Mouse (Mus musculus) kidney, embryonic 16.5 days (tissue): ENCODE measurements around the gene Far1. TPM values are rescaled to one million over a fixed set of nuclear protein-coding genes. Genes with fewer than 3 reads are reported as not detected.

Source experiments
- ATAC-seq: fragments of 200-750 bp; cut with Nextera tagmentation; 2 replicates; pipeline ENCODE4 v1.8.0; 2017; ENCODE audit warnings: moderate TSS enrichment; ENCODE audit not compliant: low FRiP score, low TSS enrichment
- H3K27ac ChIP-seq: fragments of 300-500 bp; sonication (generic); 2 replicates; pipeline ENCODE4 v1.5.1; 2014; ENCODE audit warnings: low read length
- H3K27me3 ChIP-seq: fragments of 300-500 bp; sonication (generic); 2 replicates; pipeline ENCODE4 v1.6.1; 2014; ENCODE audit warnings: low read length, control low read depth, mixed read lengths; ENCODE audit not compliant: insufficient read depth
- H3K36me3 ChIP-seq: fragments of 300-500 bp; sonication (generic); 2 replicates; pipeline ENCODE4 v1.6.1; 2014; ENCODE audit warnings: low read length, control low read depth, mixed read lengths; ENCODE audit not compliant: insufficient read depth
- H3K4me1 ChIP-seq: fragments of 300-500 bp; sonication (generic); 2 replicates; pipeline ENCODE4 v1.6.1; 2014; ENCODE audit warnings: low read length, control low read depth, mixed read lengths; ENCODE audit not compliant: insufficient read depth
- H3K4me2 ChIP-seq: fragments of 300-500 bp; sonication (generic); replicated peaks from 2 replicates; pipeline ENCODE4 v1.6.1; 2014; ENCODE audit warnings: low read depth, low read length
- H3K4me3 ChIP-seq: fragments of 300-500 bp; sonication (generic); 2 replicates; pipeline ENCODE4 v1.5.1; 2014; ENCODE audit warnings: mild to moderate bottlenecking, low read length
- H3K9ac ChIP-seq: fragments of 300-500 bp; sonication (generic); replicated peaks from 2 replicates; pipeline ENCODE4 v1.6.1; 2014; ENCODE audit warnings: low read length
- H3K9me3 ChIP-seq: fragments of 300-500 bp; sonication (generic); 2 replicates; pipeline ENCODE4 v1.6.1; 2016; ENCODE audit warnings: low read length, control low read depth
- WGBS: fragments of 180-500 bp; shearing (Covaris S2); extraction: QIAGEN DNeasy Blood & Tissue Kit; methylation state at CpG from one replicate; pipeline ENCODE4 v1.1.7; 2014; 5-methylcytosine and 5-hydroxymethylcytosine counted together
- polyA plus RNA-seq: library from polyadenylated mRNA; unstranded; fragments of >200 nt; fragmentation: Nextera tagmentation; extraction: Ambion mirVana; gene quantifications from 2 replicates; pipeline ENCODE4 v1.2.1, GENCODE M21; 2015

Gene Far1
- polyA plus RNA-seq, 1 experiment from 2014 or later: 100.0 TPM

GRCm38 (mm10) chr7:113552508-113552907 lies 38.9 kb downstream of the Far1 start:
- 85% methylated on average over 2 of the region's 2 CpGs for WGBS
- H3K4me2 ChIP-seq: no peak overlapping the region
- no peak overlapping the region for H3K27ac ChIP-seq
- no peaks in the 10 kb centered on the region for H3K9me3 ChIP-seq
- no peaks in the 10 kb centered on the region for H3K4me1 ChIP-seq
- H3K27me3 ChIP-seq: no peaks in the 10 kb centered on the region
- H3K9ac ChIP-seq: no peak overlapping the region
- H3K36me3 ChIP-seq: peaks cover 15% of the 10 kb centered on the region; the same call in 1 of the 2 replicates
- ATAC-seq: no peak
- H3K4me3 ChIP-seq: no peak overlapping the region

- peaks cover 7% of the 10 kb centered on the region; the same call in 1 of the 2 replicates for H3K36me3 ChIP-seq
- 58% methylated on average over 1 of the region's 1 CpGs for WGBS
These were observed 42.5 kb downstream of the Far1 start for GRCm38 (mm10) chr7:113556138-113556537.

GRCm38 (mm10) chr7:113566892-113567291 lies 53.3 kb downstream of the Far1 start:
- Histone ChIP-seq H3K4me3 (no peak overlapping the region), H3K27ac (no peak overlapping the region), H3K4me1 (no peaks in the 10 kb centered on the region), H3K9me3 (no peaks in the 10 kb centered on the region), H3K9ac (no peak overlapping the region), H3K36me3 (peaks cover 3% of the 10 kb centered on the region; the same call in 1 of the 2 replicates), H3K4me2 (no peak overlapping the region), H3K27me3 (no peaks in the 10 kb centered on the region)
- ATAC-seq: no peak
- 77% methylated on average over 1 of the region's 1 CpGs for WGBS

More at GRCm38 (mm10) chr7:113556138-113556537, 42.5 kb downstream of the Far1 start:
- no peak for ATAC-seq
- Histone ChIP-seq H3K27ac (no peak overlapping the region), H3K4me3 (no peak overlapping the region), H3K27me3 (no peaks in the 10 kb centered on the region), H3K9me3 (no peaks in the 10 kb centered on the region), H3K9ac (no peak overlapping the region), H3K4me2 (no peak overlapping the region), H3K4me1 (no peaks in the 10 kb centered on the region)

- ATAC-seq: no peak
- H3K9me3 ChIP-seq: no peaks in the 10 kb centered on the region
- H3K36me3 ChIP-seq: 0 out of 2 replicates have a peak, but pooled peaks cover 3% of the 10 kb centered on the region
- WGBS: 65% methylated on average over 6 of the region's 6 CpGs
- no peak overlapping the region for H3K27ac ChIP-seq
- no peaks in the 10 kb centered on the region for H3K4me1 ChIP-seq
- H3K4me2 ChIP-seq: no peak overlapping the region
- H3K9ac ChIP-seq: no peak overlapping the region
- H3K4me3 ChIP-seq: no peak overlapping the region
- no peaks in the 10 kb centered on the region for H3K27me3 ChIP-seq
These were observed 57.5 kb downstream of the Far1 start for GRCm38 (mm10) chr7:113571121-113571520.

- H3K36me3 ChIP-seq: no peaks in the 10 kb centered on the region
- 61% methylated on average over 2 of the region's 2 CpGs for WGBS
- H3K27me3 ChIP-seq: no peaks in the 10 kb centered on the region
- no peak overlapping the region for H3K9ac ChIP-seq
- no peak for ATAC-seq
- H3K27ac ChIP-seq: no peak overlapping the region
- H3K4me1 ChIP-seq: no peaks in the 10 kb centered on the region
- no peak overlapping the region for H3K4me3 ChIP-seq
- no peak overlapping the region for H3K4me2 ChIP-seq
- no peaks in the 10 kb centered on the region for H3K9me3 ChIP-seq
These were observed 59.1 kb downstream of the Far1 start for GRCm38 (mm10) chr7:113572741-113573140.

GRCm38 (mm10) chr7:113582111-113582510 lies 68.5 kb downstream of the Far1 start:
- Histone ChIP-seq H3K9ac (no peak overlapping the region), H3K27me3 (no peaks in the 10 kb centered on the region), H3K4me2 (no peak overlapping the region), H3K4me3 (no peak overlapping the region), H3K4me1 (no peaks in the 10 kb centered on the region), H3K9me3 (no peaks in the 10 kb centered on the region), H3K36me3 (no peaks in the 10 kb centered on the region), H3K27ac (no peak overlapping the region)
- WGBS: 84% methylated on average over 2 of the region's 2 CpGs
- ATAC-seq: no peak

- no peak for ATAC-seq
- Histone ChIP-seq H3K27me3 (no peaks in the 10 kb centered on the region), H3K9ac (no peak overlapping the region), H3K4me2 (no peak overlapping the region), H3K27ac (0 out of 2 replicates have a peak overlapping the region, but pooled peaks have one; percentile 23), H3K36me3 (no peaks in the 10 kb centered on the region), H3K4me1 (peaks cover 28% of the 10 kb centered on the region), H3K9me3 (no peaks in the 10 kb centered on the region), H3K4me3 (no peak overlapping the region)
- 92% methylated on average over 2 of the region's 2 CpGs for WGBS
These were observed 75.6 kb downstream of the Far1 start for GRCm38 (mm10) chr7:113589211-113589610.

GRCm38 (mm10) chr7:113590330-113590729 lies 76.7 kb downstream of the Far1 start:
- Histone ChIP-seq H3K4me2 (peak overlapping the region; percentile 13; the same call in 1 of the 2 replicates), H3K9me3 (no peaks in the 10 kb centered on the region), H3K36me3 (no peaks in the 10 kb centered on the region), H3K27ac (peak overlapping the region; percentile 91), H3K9ac (no peak overlapping the region), H3K27me3 (no peaks in the 10 kb centered on the region), H3K4me3 (no peak overlapping the region), H3K4me1 (peaks cover 28% of the 10 kb centered on the region)
- ATAC-seq: peak; percentile 43; the same call in 1 of the 2 replicates
- 31% methylated on average over 1 of the region's 1 CpGs for WGBS

GRCm38 (mm10) chr7:113591084-113591483 lies 77.5 kb downstream of the Far1 start:
- H3K9ac ChIP-seq: no peak overlapping the region
- H3K9me3 ChIP-seq: no peaks in the 10 kb centered on the region
- no peak overlapping the region for H3K4me3 ChIP-seq
- ATAC-seq: peak; percentile 86
- H3K4me1 ChIP-seq: peaks cover 28% of the 10 kb centered on the region
- H3K27me3 ChIP-seq: no peaks in the 10 kb centered on the region
- peak overlapping the region; percentile 13 for H3K4me2 ChIP-seq
- 40% methylated on average over 1 of the region's 1 CpGs for WGBS
- H3K27ac ChIP-seq: peak overlapping the region; percentile 91
- no peaks in the 10 kb centered on the region for H3K36me3 ChIP-seq

GRCm38 (mm10) chr7:113591557-113592354 lies 78.1 kb downstream of the Far1 start:
- WGBS: 67% methylated on average over 9 of the region's 9 CpGs
- H3K27ac ChIP-seq: peak overlapping the region; percentile 89
- H3K9ac ChIP-seq: no peak overlapping the region
- H3K4me1 ChIP-seq: peaks cover 28% of the 10 kb centered on the region
- H3K36me3 ChIP-seq: no peaks in the 10 kb centered on the region
- no peak overlapping the region; the same call in 1 of the 2 replicates for H3K4me2 ChIP-seq
- no peak overlapping the region for H3K4me3 ChIP-seq
- ATAC-seq: peak; percentile 13; the same call in 1 of the 2 replicates
- no peaks in the 10 kb centered on the region for H3K9me3 ChIP-seq
- H3K27me3 ChIP-seq: no peaks in the 10 kb centered on the region
